Mouse (Mus musculus) lung, adult 2 months (tissue): ENCODE measurements at regions not wholly inside any gene's neighbourhood (a gene's known extent, or its start where the extent isn't known, plus 50 kb on each side); places are given as distances from the start of the nearest gene placed in this dataset.

Experiments
- CTCF ChIP-seq: fragments of 200-500 bp; IDR thresholded peaks from 2 replicates; pipeline ENCODE4 v1.5.1; 2011; ENCODE audit warnings: mild to moderate bottlenecking, low read length, control low read depth; ENCODE audit not compliant: insufficient read depth
- POLR2A ChIP-seq: fragments of 200-500 bp; IDR thresholded peaks from 2 replicates; pipeline ENCODE4 v1.6.1; 2011; ENCODE audit warnings: low read depth, mild to moderate bottlenecking, control low read depth, low read length, borderline replicate concordance; ENCODE audit errors: extremely low read depth

DNA sequence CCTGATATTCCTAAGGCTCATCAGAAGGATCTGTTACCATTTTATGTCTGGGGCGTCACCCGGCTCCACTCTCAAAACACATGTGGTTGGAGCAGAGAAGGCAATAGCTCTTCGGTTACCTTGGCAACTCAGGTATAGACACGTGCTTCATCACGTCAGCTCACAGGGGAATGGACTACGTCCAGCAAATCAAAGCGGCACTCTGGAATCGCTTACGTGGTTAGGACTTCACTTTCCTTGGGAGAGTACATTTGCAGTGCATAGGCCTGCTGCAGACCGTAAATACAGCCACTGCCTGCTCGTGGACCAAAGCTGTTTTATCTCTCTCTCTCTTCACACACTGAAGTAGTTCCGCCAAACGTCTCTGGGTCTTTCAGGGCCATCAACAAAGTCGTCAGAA is 74.1 kb upstream of the Prok2 start:
- no peak for TF ChIP-seq CTCF
- TF ChIP-seq POLR2A: no peak
